Mouse (Mus musculus) ZHBTc4 (cell line): ENCODE measurements around the gene Lck.

ENCODE experiments used
- DNase-seq: peaks from one replicate; pipeline ENCODE4 v3.0.0-alpha.2; 2011; ENCODE audit warnings: low read depth, low spot score

The Lck gene

GRCm38 (mm10) chr4:129573430-129573829 lies at the start of gene Lck:
Gene Lck, minus strand, starts transcription at chr4:129573641.
- DNase-seq: no peak

GRCm38 (mm10) chr4:129622803-129623535 lies 49.5 kb upstream of the Lck start:
- no peak for DNase-seq

GRCm38 (mm10) chr4:129622120-129622802 lies 48.8 kb upstream of the Lck start:
- DNase-seq: no peak

GRCm38 (mm10) chr4:129621283-129621841 lies 47.9 kb upstream of the Lck start:
- no peak for DNase-seq

- DNase-seq: no peak
These were observed 47.2 kb upstream of the Lck start for GRCm38 (mm10) chr4:129620419-129621282.

GRCm38 (mm10) chr4:129618786-129619691 lies 45.6 kb upstream of the Lck start, which contains the start of gene Iqcc:
Gene Iqcc, minus strand, starts transcription at chr4:129619099.
- peak; percentile 94 for DNase-seq

- no peak for DNase-seq
These were observed 44.6 kb upstream of the Lck start for GRCm38 (mm10) chr4:129618031-129618430.

- no peak for DNase-seq
These were observed 43.7 kb upstream of the Lck start for GRCm38 (mm10) chr4:129617121-129617641.

- DNase-seq: no peak
These were observed 43.2 kb upstream of the Lck start for GRCm38 (mm10) chr4:129616631-129617030.

GRCm38 (mm10) chr4:129615801-129616290 lies 42.4 kb upstream of the Lck start:
- no peak for DNase-seq

- no peak for DNase-seq
These were observed 40.7 kb upstream of the Lck start, which contains the start of gene Dcdc2b for GRCm38 (mm10) chr4:129614093-129614492. Gene Dcdc2b, minus strand, starts transcription at chr4:129614257.

- DNase-seq: no peak
These were observed 37.0 kb upstream of the Lck start for GRCm38 (mm10) chr4:129610472-129610871.

GRCm38 (mm10) chr4:129610026-129610425 lies 36.6 kb upstream of the Lck start:
- DNase-seq: peak; percentile 80

- no peak for DNase-seq
These were observed 35.7 kb upstream of the Lck start for GRCm38 (mm10) chr4:129609139-129609631.

- DNase-seq: peak; percentile 94
These were observed 35.1 kb upstream of the Lck start for GRCm38 (mm10) chr4:129608426-129609025.

- DNase-seq: peak; percentile 89
These were observed 27.1 kb upstream of the Lck start, which contains the start of the genes Eif3i and Tmem234 for GRCm38 (mm10) chr4:129600233-129601158. Gene Eif3i, minus strand, starts transcription at chr4:129600648. Gene Tmem234, plus strand, starts transcription at chr4:129600668.

- no peak for DNase-seq
These were observed 15.4 kb upstream of the Lck start for GRCm38 (mm10) chr4:129588865-129589264.

- DNase-seq: no peak
These were observed 13.5 kb upstream of the Lck start for GRCm38 (mm10) chr4:129586943-129587342.
